Mouse (Mus musculus) limb, embryonic 13.5 days (tissue): ENCODE data around the gene 4921536K21Rik. TPM values are rescaled to one million over a fixed set of nuclear protein-coding genes. Genes with fewer than 3 reads are reported as not detected.

Source experiments
- ATAC-seq: fragments of 200-750 bp; cut with Nextera tagmentation; 2 replicates; pipeline ENCODE4 v1.8.0; 2017; ENCODE audit warnings: low read depth, moderate number of reproducible peaks, moderate TSS enrichment; ENCODE audit not compliant: low FRiP score
- H3K27ac ChIP-seq: fragments of 300-500 bp; sonication (generic); 2 replicates; pipeline ENCODE4 v1.5.1; 2015; ENCODE audit warnings: inconsistent platforms, mild to moderate bottlenecking, moderate library complexity
- H3K27me3 ChIP-seq: fragments of 300-500 bp; sonication (generic); 2 replicates; pipeline ENCODE4 v1.6.1; 2015; ENCODE audit warnings: mild to moderate bottlenecking, inconsistent platforms
- H3K36me3 ChIP-seq: fragments of 300-500 bp; sonication (generic); 2 replicates; pipeline ENCODE4 v1.6.1; 2015; ENCODE audit warnings: inconsistent platforms, mild to moderate bottlenecking, moderate library complexity
- H3K4me1 ChIP-seq: fragments of 300-500 bp; sonication (generic); 2 replicates; pipeline ENCODE4 v1.6.1; 2015; ENCODE audit warnings: inconsistent platforms
- H3K4me2 ChIP-seq: fragments of 300-500 bp; sonication (generic); replicated peaks from 2 replicates; pipeline ENCODE4 v1.6.1; 2015; ENCODE audit warnings: inconsistent platforms, mild to moderate bottlenecking, moderate library complexity
- H3K4me3 ChIP-seq: fragments of 300-500 bp; sonication (generic); 2 replicates; pipeline ENCODE4 v1.5.1; 2015; ENCODE audit warnings: moderate library complexity, mild to moderate bottlenecking, inconsistent platforms
- H3K9ac ChIP-seq: fragments of 300-500 bp; sonication (generic); 2 replicates; pipeline ENCODE4 v1.6.1; 2015; ENCODE audit warnings: mild to moderate bottlenecking, inconsistent platforms
- H3K9me3 ChIP-seq: fragments of 300-500 bp; sonication (generic); 2 replicates; pipeline ENCODE4 v1.6.1; 2016; ENCODE audit warnings: inconsistent platforms
- WGBS: fragments of 180-500 bp; shearing (Covaris S2); methylation state at CpG from one replicate; pipeline ENCODE4 v1.1.7; 2015; 5-methylcytosine and 5-hydroxymethylcytosine counted together
- polyA plus RNA-seq: library from polyadenylated mRNA; unstranded; fragments of >200 nt; fragmentation: Nextera tagmentation; extraction: Ambion mirVana; gene quantifications from 2 replicates; pipeline ENCODE4 v1.2.1, GENCODE M21; 2015

Gene 4921536K21Rik
- polyA plus RNA-seq, 1 experiment from 2014 or later = 0.09 TPM

DNA sequence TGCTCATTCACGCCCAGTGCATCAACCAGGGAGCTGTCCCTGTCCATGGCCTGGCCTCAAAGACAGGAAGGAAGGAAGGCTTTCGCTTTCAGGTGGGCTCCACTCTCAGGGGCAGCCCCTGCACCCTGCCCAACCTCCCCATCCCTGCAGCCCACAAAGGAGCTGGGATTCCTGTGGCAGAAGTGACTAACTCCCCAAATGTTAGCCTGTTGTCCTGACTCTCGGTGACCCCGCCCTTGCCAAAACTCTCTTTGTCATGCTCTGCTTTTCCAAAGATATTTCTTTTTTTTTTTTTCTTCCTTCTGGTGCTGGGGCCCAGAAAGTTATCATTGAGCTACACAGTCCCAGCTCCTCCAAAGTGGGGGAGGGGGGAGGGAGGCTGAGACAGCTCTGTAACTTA lies 14.3 kb upstream of the 4921536K21Rik start:
- Histone ChIP-seq H3K4me1 (peaks cover 26% of the 10 kb centered on the region), H3K9me3 (no peaks in the 10 kb centered on the region), H3K27me3 (peaks cover 16% of the 10 kb centered on the region), H3K27ac (no peak overlapping the region), H3K4me2 (no peak overlapping the region), H3K4me3 (no peak overlapping the region), H3K36me3 (no peaks in the 10 kb centered on the region), H3K9ac (no peak overlapping the region)
- 88% methylated on average over 4 of the region's 4 CpGs for WGBS
- ATAC-seq = no peak

DNA sequence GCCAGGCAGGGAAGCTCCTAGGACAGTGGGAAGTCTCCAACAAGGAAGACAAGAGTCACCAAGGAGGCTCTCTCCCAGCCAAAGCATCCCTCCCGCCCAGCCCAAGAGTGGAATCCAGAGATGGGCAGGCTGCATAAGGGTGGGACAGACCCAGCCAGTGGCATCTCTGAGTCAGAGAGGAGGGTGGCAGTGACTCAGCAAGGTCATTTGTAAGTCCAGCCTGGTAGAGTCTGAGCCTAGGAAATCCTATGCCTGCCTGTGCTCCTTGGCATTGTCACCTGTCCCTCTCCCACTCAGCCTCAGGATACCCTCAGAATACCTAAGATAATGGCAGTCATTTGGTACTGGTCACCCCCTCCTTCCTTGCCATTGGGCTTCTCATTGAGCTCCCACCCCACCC lies 10.5 kb upstream of the 4921536K21Rik start:
- H3K9ac ChIP-seq = no peak overlapping the region
- no peaks in the 10 kb centered on the region for H3K36me3 ChIP-seq
- H3K4me3 ChIP-seq = no peak overlapping the region
- H3K27ac ChIP-seq = no peak overlapping the region
- no peaks in the 10 kb centered on the region for H3K27me3 ChIP-seq
- H3K9me3 ChIP-seq = no peaks in the 10 kb centered on the region
- no peak overlapping the region for H3K4me2 ChIP-seq
- H3K4me1 ChIP-seq = 0 out of 2 replicates have a peak, but pooled peaks cover 2% of the 10 kb centered on the region
- no peak for ATAC-seq
- 87% methylated on average over 1 of the region's 1 CpGs for WGBS

DNA sequence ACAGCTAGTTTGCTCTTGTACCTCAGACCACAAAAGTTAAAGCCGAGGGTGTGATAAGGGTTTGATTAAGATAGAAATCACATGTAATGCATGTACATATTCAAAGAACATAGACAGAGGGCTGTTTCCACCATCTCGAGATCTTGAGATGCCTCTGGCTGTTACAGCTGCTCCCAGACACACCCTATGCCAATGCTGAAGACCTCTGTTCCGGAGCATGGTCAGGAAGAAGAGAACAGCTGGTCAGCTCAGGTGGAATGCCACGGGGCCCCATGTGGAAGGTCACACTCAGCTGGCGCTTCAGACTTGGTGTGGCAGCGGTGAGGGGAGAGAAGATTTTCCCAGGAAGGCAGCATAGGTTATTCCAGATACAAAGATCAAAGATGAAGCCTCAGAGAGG lies 9.8 kb upstream of the 4921536K21Rik start:
- 79% methylated on average over 6 of the region's 6 CpGs for WGBS
- no peaks in the 10 kb centered on the region for H3K27me3 ChIP-seq
- no peak overlapping the region for H3K4me3 ChIP-seq
- no peak overlapping the region for H3K9ac ChIP-seq
- no peaks in the 10 kb centered on the region for H3K9me3 ChIP-seq
- ATAC-seq = no peak
- H3K4me2 ChIP-seq = no peak overlapping the region
- no peaks in the 10 kb centered on the region for H3K36me3 ChIP-seq
- H3K4me1 ChIP-seq = 0 out of 2 replicates have a peak, but pooled peaks cover 2% of the 10 kb centered on the region
- H3K27ac ChIP-seq = no peak overlapping the region

DNA sequence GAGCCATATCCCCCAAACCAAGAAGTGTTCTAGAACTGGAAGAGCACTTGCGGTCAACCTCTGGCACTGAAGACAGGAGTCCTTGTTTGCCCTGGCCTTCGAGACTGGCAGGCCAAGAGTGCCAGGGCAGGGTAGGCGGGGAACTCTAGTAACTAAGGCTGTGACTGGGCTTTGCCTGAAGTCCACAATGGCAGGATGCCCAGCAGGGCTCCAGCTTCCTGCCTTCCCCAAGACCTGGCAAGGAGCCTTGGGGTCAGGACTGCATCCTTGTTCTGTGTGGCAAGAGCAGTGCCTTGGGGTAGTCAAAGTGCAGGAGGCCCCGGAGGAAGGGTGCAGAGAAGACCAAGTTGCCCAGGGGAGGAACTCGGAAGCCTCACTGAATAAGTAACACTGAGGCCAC lies 8.1 kb upstream of the 4921536K21Rik start:
- peaks cover 7% of the 10 kb centered on the region for H3K36me3 ChIP-seq
- no peak overlapping the region for H3K27ac ChIP-seq
- ATAC-seq = no peak
- H3K27me3 ChIP-seq = no peaks in the 10 kb centered on the region
- H3K9me3 ChIP-seq = no peaks in the 10 kb centered on the region
- no peak overlapping the region for H3K9ac ChIP-seq
- no peaks in the 10 kb centered on the region for H3K4me1 ChIP-seq
- no peak overlapping the region for H3K4me3 ChIP-seq
- no peak overlapping the region for H3K4me2 ChIP-seq
- 74% methylated on average over 5 of the region's 5 CpGs for WGBS

DNA sequence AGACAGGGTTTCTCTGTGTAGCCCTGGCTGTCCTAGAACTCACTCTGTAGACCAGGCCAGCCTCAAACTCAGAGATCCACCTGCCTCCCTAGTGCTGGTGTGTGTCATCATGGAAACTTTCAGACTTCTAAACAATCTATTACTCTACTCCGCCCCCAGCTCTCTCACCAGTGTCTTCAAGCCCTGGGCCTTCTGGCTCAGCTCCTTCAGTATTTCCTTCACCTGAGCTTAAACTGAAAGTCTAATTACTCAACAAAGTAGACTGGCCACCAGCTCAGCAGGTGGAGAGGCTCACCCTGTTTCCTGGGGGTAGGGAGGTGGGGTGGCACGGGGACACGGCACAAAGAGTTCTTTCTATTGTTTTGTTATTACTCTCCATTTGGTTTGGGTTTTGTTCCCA lies 7.6 kb upstream of the 4921536K21Rik start:
- H3K4me2 ChIP-seq = no peak overlapping the region
- H3K9ac ChIP-seq = no peak overlapping the region
- WGBS = 82% methylated on average over 3 of the region's 3 CpGs
- no peak for ATAC-seq
- H3K4me1 ChIP-seq = no peaks in the 10 kb centered on the region
- H3K27me3 ChIP-seq = no peaks in the 10 kb centered on the region
- H3K27ac ChIP-seq = no peak overlapping the region
- no peaks in the 10 kb centered on the region for H3K9me3 ChIP-seq
- no peak overlapping the region for H3K4me3 ChIP-seq
- peaks cover 11% of the 10 kb centered on the region for H3K36me3 ChIP-seq

DNA sequence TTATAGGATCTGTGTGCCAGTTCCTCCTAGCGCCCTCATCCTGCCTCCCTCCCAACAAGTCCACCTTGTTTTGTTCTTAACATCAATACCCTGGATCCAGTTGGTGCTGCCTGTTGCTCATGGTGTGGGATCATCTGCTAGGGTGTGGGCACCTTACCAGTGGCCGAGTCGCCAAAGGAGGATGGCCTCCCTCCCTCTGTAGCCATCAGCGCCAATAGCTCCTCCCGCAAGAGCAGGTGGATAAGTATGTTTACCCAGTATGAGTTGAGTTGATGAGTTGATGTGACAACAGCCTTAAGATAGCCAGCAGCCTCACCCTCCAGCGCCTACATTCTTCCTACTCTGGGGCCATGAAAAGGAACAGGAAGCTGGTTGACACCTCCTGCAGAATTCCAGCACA lies 5.4 kb upstream of the 4921536K21Rik start:
- no peak for ATAC-seq
- no peak overlapping the region for H3K4me2 ChIP-seq
- H3K27ac ChIP-seq = no peak overlapping the region
- no peaks in the 10 kb centered on the region for H3K9me3 ChIP-seq
- peaks cover 16% of the 10 kb centered on the region for H3K36me3 ChIP-seq
- 82% methylated on average over 6 of the region's 6 CpGs for WGBS
- H3K27me3 ChIP-seq = no peaks in the 10 kb centered on the region
- 0 out of 2 replicates have a peak, but pooled peaks cover 2% of the 10 kb centered on the region for H3K4me1 ChIP-seq
- H3K4me3 ChIP-seq = no peak overlapping the region
- no peak overlapping the region for H3K9ac ChIP-seq

DNA sequence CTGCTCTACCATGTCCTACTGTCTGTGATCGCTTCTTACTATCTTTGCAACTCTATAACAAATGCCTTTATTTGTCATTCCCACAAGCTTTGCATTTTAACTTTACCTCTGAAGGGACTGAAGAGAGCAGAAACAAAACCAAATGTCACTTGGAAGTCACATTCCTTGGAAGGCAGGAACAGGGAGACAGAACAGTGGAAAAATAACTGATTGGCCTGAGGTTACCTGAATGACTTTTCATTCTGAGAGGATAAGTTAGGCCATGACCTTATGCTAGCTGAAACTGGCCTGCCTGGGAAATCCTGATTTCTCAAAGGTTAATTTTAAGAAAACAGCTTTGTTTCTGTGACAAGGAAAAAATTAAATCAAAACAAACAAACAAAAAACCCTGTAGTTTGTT lies 1.0 kb upstream of the 4921536K21Rik start:
- Histone ChIP-seq H3K36me3 (peaks cover 16% of the 10 kb centered on the region), H3K4me2 (no peak overlapping the region), H3K4me3 (no peak overlapping the region), H3K27me3 (no peaks in the 10 kb centered on the region), H3K27ac (no peak overlapping the region), H3K4me1 (0 out of 2 replicates have a peak, but pooled peaks cover 2% of the 10 kb centered on the region), H3K9ac (no peak overlapping the region), H3K9me3 (no peaks in the 10 kb centered on the region)
- ATAC-seq = no peak
- WGBS = 93% methylated on average over 1 of the region's 1 CpGs

DNA sequence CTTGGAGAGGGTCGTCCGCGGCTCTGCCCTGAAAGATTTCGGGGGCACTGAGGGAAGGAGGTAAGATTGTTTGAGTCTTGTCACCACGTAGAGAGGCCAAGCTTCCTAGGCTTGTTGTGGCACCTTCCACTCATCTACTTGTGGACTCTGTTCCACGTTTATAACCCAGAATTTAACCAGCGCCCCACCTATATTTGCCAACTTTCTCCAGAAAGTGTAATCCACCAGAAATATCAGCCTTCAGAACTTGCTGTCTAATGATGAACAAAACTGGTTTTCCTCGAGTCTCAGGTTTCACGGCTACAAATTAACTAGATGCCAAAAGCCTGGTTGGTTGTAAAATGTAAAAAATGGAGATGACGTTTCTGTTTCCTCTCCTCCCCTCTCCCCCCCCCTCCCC lies 560 bp upstream of the 4921536K21Rik start:
- H3K36me3 ChIP-seq = peaks cover 16% of the 10 kb centered on the region
- no peaks in the 10 kb centered on the region for H3K9me3 ChIP-seq
- 2% methylated on average over 10 of the region's 10 CpGs for WGBS
- H3K4me2 ChIP-seq = peak overlapping the region; percentile 87
- no peak for ATAC-seq
- H3K9ac ChIP-seq = peak overlapping the region; percentile 70
- H3K4me3 ChIP-seq = peak overlapping the region; percentile 57
- 0 out of 2 replicates have a peak, but pooled peaks cover 2% of the 10 kb centered on the region for H3K4me1 ChIP-seq
- H3K27ac ChIP-seq = peak overlapping the region; percentile 67; the same call in 1 of the 2 replicates
- no peaks in the 10 kb centered on the region for H3K27me3 ChIP-seq

DNA sequence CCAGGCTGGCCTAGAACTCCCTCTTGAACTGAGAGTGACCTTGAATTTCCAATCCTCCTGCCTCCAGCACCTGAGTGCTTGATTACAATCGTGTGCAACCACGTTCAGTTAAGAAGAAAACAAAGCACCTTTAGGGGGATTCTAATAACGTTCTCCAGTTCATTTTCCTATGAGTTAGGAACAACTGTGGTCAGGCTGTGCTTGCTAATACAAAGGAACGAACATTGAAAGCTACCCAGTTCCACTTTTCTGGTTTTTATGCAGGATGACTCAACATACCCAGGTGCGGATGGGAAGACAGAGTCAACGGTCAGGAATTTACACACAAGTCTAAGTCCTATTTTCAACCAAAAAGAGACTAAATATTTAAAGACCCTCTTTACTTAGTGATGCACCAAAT lies 928 bp downstream of the 4921536K21Rik start:
- Histone ChIP-seq H3K4me3 (no peak overlapping the region), H3K4me2 (peak overlapping the region; percentile 87)
- WGBS = 80% methylated on average over 6 of the region's 6 CpGs

DNA sequence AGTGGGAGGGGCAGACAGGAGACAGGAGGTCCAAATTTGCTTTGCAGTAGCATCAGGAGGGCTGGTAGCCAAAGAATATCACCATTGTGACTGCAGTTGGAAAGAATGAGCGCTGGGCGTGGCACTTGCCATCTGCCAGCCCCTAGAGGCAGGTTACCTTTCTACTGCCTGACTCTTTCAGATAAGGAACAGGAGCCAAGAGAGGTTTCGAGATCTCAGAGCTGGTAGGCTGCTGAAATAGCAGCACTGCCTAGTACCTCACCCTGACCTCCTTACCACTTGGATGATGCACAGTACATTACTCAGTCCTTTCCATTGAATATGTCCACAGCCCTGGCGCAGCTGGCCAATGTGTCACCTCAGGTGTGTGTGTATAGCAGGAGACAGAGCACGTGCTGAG lies 7.6 kb downstream of the 4921536K21Rik start:
- Histone ChIP-seq H3K9me3 (no peaks in the 10 kb centered on the region), H3K4me2 (no peak overlapping the region), H3K9ac (no peak overlapping the region), H3K4me3 (no peak overlapping the region), H3K36me3 (no peaks in the 10 kb centered on the region), H3K27ac (no peak overlapping the region), H3K4me1 (0 out of 2 replicates have a peak, but pooled peaks cover 5% of the 10 kb centered on the region), H3K27me3 (no peaks in the 10 kb centered on the region)
- no peak for ATAC-seq
- WGBS = 79% methylated on average over 5 of the region's 5 CpGs

More for the DNA sequence above, 928 bp downstream of the 4921536K21Rik start:
- Histone ChIP-seq H3K9me3 (no peaks in the 10 kb centered on the region), H3K9ac (no peak overlapping the region), H3K27me3 (no peaks in the 10 kb centered on the region), H3K27ac (no peak overlapping the region), H3K36me3 (peaks cover 16% of the 10 kb centered on the region), H3K4me1 (0 out of 2 replicates have a peak, but pooled peaks cover 2% of the 10 kb centered on the region)
- ATAC-seq = no peak

DNA sequence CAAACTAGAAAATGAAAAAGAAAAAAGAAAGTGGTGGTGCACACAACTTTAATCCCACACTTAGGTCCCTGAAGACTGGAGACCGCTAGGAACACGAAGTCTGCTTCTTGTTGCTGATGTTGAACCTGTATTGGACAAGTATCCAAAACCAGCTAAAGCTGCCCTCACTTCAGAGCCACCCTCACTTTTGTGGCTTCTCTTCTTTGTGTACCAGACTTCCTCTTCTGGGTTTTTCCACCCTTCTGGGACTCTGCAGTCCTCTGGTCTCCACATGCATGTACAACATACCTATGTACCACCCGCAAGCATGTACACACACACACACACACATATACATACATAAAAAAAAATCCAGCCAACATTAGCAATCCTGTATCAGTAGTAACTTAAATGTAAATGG lies 11.2 kb downstream of the 4921536K21Rik start:
- H3K27me3 ChIP-seq = 0 out of 2 replicates have a peak, but pooled peaks cover 5% of the 10 kb centered on the region
- 90% methylated on average over 3 of the region's 3 CpGs for WGBS

DNA sequence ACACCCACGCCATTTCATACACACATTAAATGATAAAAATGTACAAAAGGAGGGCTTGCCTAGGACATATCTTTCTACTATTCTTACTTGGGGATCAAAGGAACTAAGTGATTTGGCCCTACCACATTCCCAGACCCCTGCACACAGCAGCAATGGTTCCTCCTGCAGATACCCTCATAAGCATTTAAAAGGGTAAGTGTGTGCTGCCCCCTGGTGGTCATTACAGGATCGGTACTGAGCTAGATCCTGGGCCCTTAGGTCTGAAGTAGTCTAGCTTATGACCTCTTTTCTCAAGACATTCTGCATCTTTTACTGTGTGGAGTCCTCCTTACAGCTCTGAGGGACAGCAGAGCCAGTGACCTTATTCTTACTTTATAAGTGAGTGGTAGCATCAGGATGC lies 15.1 kb downstream of the 4921536K21Rik start:
- Histone ChIP-seq H3K4me2 (no peak overlapping the region), H3K4me1 (0 out of 2 replicates have a peak, but pooled peaks cover under 1% of the 10 kb centered on the region), H3K9ac (no peak overlapping the region), H3K27ac (no peak overlapping the region), H3K27me3 (peaks cover 5% of the 10 kb centered on the region; the same call in 1 of the 2 replicates), H3K36me3 (no peaks in the 10 kb centered on the region), H3K9me3 (no peaks in the 10 kb centered on the region), H3K4me3 (no peak overlapping the region)
- ATAC-seq = no peak
- 41% methylated on average over 2 of the region's 2 CpGs for WGBS

More for the DNA sequence above, 11.2 kb downstream of the 4921536K21Rik start:
- no peak overlapping the region for H3K4me2 ChIP-seq
- H3K36me3 ChIP-seq = no peaks in the 10 kb centered on the region
- H3K9ac ChIP-seq = no peak overlapping the region
- 0 out of 2 replicates have a peak, but pooled peaks cover 5% of the 10 kb centered on the region for H3K4me1 ChIP-seq
- no peak overlapping the region for H3K27ac ChIP-seq
- H3K9me3 ChIP-seq = no peaks in the 10 kb centered on the region
- H3K4me3 ChIP-seq = no peak overlapping the region
- ATAC-seq = no peak

DNA sequence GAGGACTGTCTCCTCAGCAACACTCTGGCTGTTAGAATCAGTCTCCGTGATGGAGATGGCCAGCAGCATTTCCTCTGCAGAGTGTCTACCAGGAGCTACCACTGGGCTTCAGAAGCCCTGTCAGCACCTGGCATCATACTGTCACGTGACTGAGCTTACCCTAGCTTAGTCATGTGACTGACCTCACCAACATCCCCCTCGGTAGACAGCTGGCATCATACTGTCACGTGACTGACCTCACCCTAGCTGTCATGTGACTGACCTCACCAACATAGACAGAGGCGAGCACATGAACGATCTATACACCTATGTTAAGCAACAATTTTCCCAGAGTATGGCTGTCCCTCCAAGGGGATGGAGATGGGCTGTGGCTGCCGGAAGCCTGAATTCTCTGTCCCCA lies 16.2 kb downstream of the 4921536K21Rik start:
- WGBS = 81% methylated on average over 7 of the region's 7 CpGs
- no peak overlapping the region for H3K27ac ChIP-seq
- no peak for ATAC-seq

More for the DNA sequence above, 16.2 kb downstream of the 4921536K21Rik start:
- Histone ChIP-seq H3K4me3 (no peak overlapping the region), H3K4me2 (no peak overlapping the region), H3K9ac (no peak overlapping the region), H3K4me1 (no peaks in the 10 kb centered on the region), H3K36me3 (no peaks in the 10 kb centered on the region), H3K9me3 (no peaks in the 10 kb centered on the region), H3K27me3 (peaks cover 5% of the 10 kb centered on the region; the same call in 1 of the 2 replicates)
